Mouse (Mus musculus) intestine, embryonic 14.5 days (tissue): ENCODE data around the gene Adm. TPM values are rescaled to one million over a fixed set of nuclear protein-coding genes. Genes with fewer than 3 reads are reported as not detected.
"Not testable (repeated sequence)": the region's sequence is repeated elsewhere in the genome, so short reads cannot be mapped to it uniquely, and the experiment has no call there.

Experiments used
- ATAC-seq: fragments of 200-750 bp; cut with Nextera tagmentation; replicated peaks from 2 replicates; pipeline ENCODE4 v1.8.0; 2017; ENCODE audit warnings: low read depth, moderate number of reproducible peaks, moderate TSS enrichment, moderate library complexity; ENCODE audit not compliant: low FRiP score, low TSS enrichment
- DNase-seq: peaks from one replicate; pipeline ENCODE4 v3.0.0-alpha.2; 2018; ENCODE audit warnings: low spot score
- H3K27ac ChIP-seq: fragments of 300-500 bp; sonication (generic); 2 replicates; pipeline ENCODE4 v1.5.1; 2014; ENCODE audit warnings: low read depth, mild to moderate bottlenecking, control low read depth
- H3K27me3 ChIP-seq: fragments of 300-500 bp; sonication (generic); replicated peaks from 2 replicates; pipeline ENCODE4 v1.6.1; 2014; ENCODE audit warnings: low read length, control low read depth; ENCODE audit not compliant: control insufficient read depth, insufficient read depth
- H3K36me3 ChIP-seq: fragments of 300-500 bp; sonication (generic); 2 replicates; pipeline ENCODE4 v1.6.1; 2014; ENCODE audit warnings: low read length, control low read depth; ENCODE audit not compliant: control insufficient read depth, insufficient read depth
- H3K4me1 ChIP-seq: fragments of 300-500 bp; sonication (generic); replicated peaks from 2 replicates; pipeline ENCODE4 v1.6.1; 2014; ENCODE audit warnings: low read length, control low read depth, mixed read lengths; ENCODE audit not compliant: control insufficient read depth, insufficient read depth
- H3K4me2 ChIP-seq: fragments of 300-500 bp; sonication (generic); 2 replicates; pipeline ENCODE4 v1.6.1; 2014; ENCODE audit warnings: low read length
- H3K4me3 ChIP-seq: fragments of 300-500 bp; sonication (generic); 2 replicates; pipeline ENCODE4 v1.5.1; 2014; ENCODE audit warnings: low read depth, low read length, control low read depth, mixed read lengths
- H3K9ac ChIP-seq: fragments of 300-500 bp; sonication (generic); 2 replicates; pipeline ENCODE4 v1.6.1; 2014; ENCODE audit warnings: mild to moderate bottlenecking, low read length
- H3K9me3 ChIP-seq: fragments of 300-500 bp; sonication (generic); 2 replicates; pipeline ENCODE4 v1.6.1; 2016; ENCODE audit warnings: low read length, control low read depth; ENCODE audit not compliant: control insufficient read depth
- WGBS: fragments of 180-500 bp; shearing (Covaris S2); extraction: QIAGEN DNeasy Blood & Tissue Kit; methylation state at CpG from one replicate; pipeline ENCODE4 v1.1.7; 2014; 5-methylcytosine and 5-hydroxymethylcytosine counted together
- polyA plus RNA-seq: library from polyadenylated mRNA; unstranded; fragments of >200 nt; fragmentation: Nextera tagmentation; extraction: Ambion mirVana; gene quantifications from 2 replicates; pipeline ENCODE4 v1.2.1, GENCODE M21; 2014

Gene Adm
- polyA plus RNA-seq, 1 experiment from 2014 or later, result 1.5 TPM

- H3K4me2 ChIP-seq, result no peak overlapping the region
- ATAC-seq (no peak), DNase-seq (no peak)
- no peak overlapping the region for H3K9ac ChIP-seq
- 39% methylated on average over 1 of the region's 1 CpGs for WGBS
- peaks cover 11% of the 10 kb centered on the region; the same call in 1 of the 2 replicates for H3K4me1 ChIP-seq
- H3K4me3 ChIP-seq, result no peak overlapping the region
- peaks cover 3% of the 10 kb centered on the region; the same call in 1 of the 2 replicates for H3K27me3 ChIP-seq
- no peaks in the 10 kb centered on the region for H3K9me3 ChIP-seq
- H3K27ac ChIP-seq, result no peak overlapping the region
- H3K36me3 ChIP-seq, result no peaks in the 10 kb centered on the region
Measured at GRCm38 (mm10) chr7:110636559-110636958, 9.1 kb downstream of the Adm start.

GRCm38 (mm10) chr7:110638305-110639110 lies 11.0 kb downstream of the Adm start:
- 57% methylated on average over 17 of the region's 17 CpGs for WGBS
- Histone ChIP-seq H3K4me1 (peaks cover 19% of the 10 kb centered on the region; the same call in 1 of the 2 replicates), H3K4me3 (no peak overlapping the region), H3K36me3 (no peaks in the 10 kb centered on the region), H3K9ac (no peak overlapping the region), H3K27me3 (no peaks in the 10 kb centered on the region), H3K9me3 (no peaks in the 10 kb centered on the region), H3K27ac (no peak overlapping the region), H3K4me2 (no peak overlapping the region)
- DNase-seq (no peak), ATAC-seq (0 out of 2 replicates have a peak, but pooled peaks have one; percentile 24)

- WGBS, result 87% methylated on average over 11 of the region's 11 CpGs
- no peak overlapping the region for H3K4me3 ChIP-seq
- H3K9ac ChIP-seq, result no peak overlapping the region
- H3K4me1 ChIP-seq, result peaks cover 20% of the 10 kb centered on the region; the same call in 1 of the 2 replicates
- H3K4me2 ChIP-seq, result no peak overlapping the region
- H3K27me3 ChIP-seq, result no peaks in the 10 kb centered on the region
- DNase-seq (no peak), ATAC-seq (no peak)
- H3K9me3 ChIP-seq, result no peaks in the 10 kb centered on the region
- no peaks in the 10 kb centered on the region for H3K36me3 ChIP-seq
- H3K27ac ChIP-seq, result no peak overlapping the region
Measured at GRCm38 (mm10) chr7:110639291-110639915, 11.9 kb downstream of the Adm start.

- not testable (repeated sequence) for H3K27me3 ChIP-seq, ATAC-seq, H3K36me3 ChIP-seq, DNase-seq, H3K4me3 ChIP-seq, H3K27ac ChIP-seq, H3K4me2 ChIP-seq, H3K9me3 ChIP-seq, H3K9ac ChIP-seq
- H3K4me1 ChIP-seq, result peaks cover 20% of the 10 kb centered on the region; the same call in 1 of the 2 replicates
- WGBS, result 94% methylated on average over 3 of the region's 3 CpGs
Measured at GRCm38 (mm10) chr7:110639958-110640357, 12.5 kb downstream of the Adm start.

- Histone ChIP-seq H3K4me1 (peaks cover 12% of the 10 kb centered on the region; the same call in 1 of the 2 replicates), H3K9me3 (0 out of 2 replicates have a peak, but pooled peaks cover 4% of the 10 kb centered on the region), H3K4me2 (no peak overlapping the region), H3K4me3 (no peak overlapping the region), H3K36me3 (no peaks in the 10 kb centered on the region), H3K9ac (no peak overlapping the region), H3K27ac (no peak overlapping the region), H3K27me3 (no peaks in the 10 kb centered on the region)
- no peak for DNase-seq
- no peak; the same call in 1 of the 2 replicates for ATAC-seq
- WGBS, result 73% methylated on average over 5 of the region's 5 CpGs
Measured at GRCm38 (mm10) chr7:110645311-110645710, 17.9 kb downstream of the Adm start.

GRCm38 (mm10) chr7:110645859-110646258 lies 18.4 kb downstream of the Adm start:
- no peak overlapping the region for H3K4me3 ChIP-seq
- H3K27ac ChIP-seq, result no peak overlapping the region
- DNase-seq, result no peak
- peaks cover 12% of the 10 kb centered on the region; the same call in 1 of the 2 replicates for H3K4me1 ChIP-seq
- no peaks in the 10 kb centered on the region for H3K36me3 ChIP-seq
- H3K9ac ChIP-seq, result no peak overlapping the region
- H3K4me2 ChIP-seq, result no peak overlapping the region
- WGBS, result 74% methylated on average over 6 of the region's 6 CpGs
- ATAC-seq, result no peak
- H3K27me3 ChIP-seq, result no peaks in the 10 kb centered on the region
- 0 out of 2 replicates have a peak, but pooled peaks cover 4% of the 10 kb centered on the region for H3K9me3 ChIP-seq

GRCm38 (mm10) chr7:110646611-110647407 lies 19.3 kb downstream of the Adm start:
- DNase-seq, result no peak
- H3K27ac ChIP-seq, result no peak overlapping the region
- no peak for ATAC-seq
- H3K9ac ChIP-seq, result no peak overlapping the region
- peaks cover 12% of the 10 kb centered on the region; the same call in 1 of the 2 replicates for H3K4me1 ChIP-seq
- 83% methylated on average over 8 of the region's 8 CpGs for WGBS
- 0 out of 2 replicates have a peak, but pooled peaks cover 4% of the 10 kb centered on the region for H3K9me3 ChIP-seq
- no peaks in the 10 kb centered on the region for H3K36me3 ChIP-seq
- no peaks in the 10 kb centered on the region for H3K27me3 ChIP-seq
- H3K4me2 ChIP-seq, result no peak overlapping the region
- no peak overlapping the region for H3K4me3 ChIP-seq
